Mouse (Mus musculus): ENCODE measurements at regions not wholly inside any gene's neighbourhood (a gene's known extent, or its start where the extent isn't known, plus 50 kb on each side); places are given as distances from the start of the nearest gene placed in this dataset.

DNA sequence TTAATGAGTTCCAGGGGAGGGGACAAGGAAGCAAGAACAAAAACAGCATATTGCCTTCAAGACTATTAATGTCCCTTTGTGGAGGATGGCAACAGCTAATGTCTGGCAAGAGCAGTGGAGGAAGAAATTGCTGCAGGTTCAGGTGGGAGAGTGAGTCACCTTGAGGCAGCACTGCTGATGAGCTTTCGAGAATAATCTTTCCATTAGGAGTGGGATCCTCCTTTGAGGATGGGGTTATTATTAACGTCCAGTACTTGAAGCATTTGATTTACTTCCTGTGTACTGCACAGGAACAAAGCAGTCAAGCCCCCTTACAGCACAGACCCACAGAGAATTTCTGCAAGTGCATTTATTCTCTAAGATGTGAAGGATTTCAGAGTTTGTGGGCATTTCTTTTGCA is 671.2 kb upstream of the Stxbp6 start:
- intact Hi-C loops (cut with DNase I), result no loop called here
- no peak for DNase-seq (ENCODE audit: low spot score in 2 of 2)

GRCm38 (mm10) chr12:45744619-45745018 is 670.1 kb upstream of the Stxbp6 start:
- intact Hi-C loops (cut with DNase I), result no loop called here
- no peak for DNase-seq (ENCODE audit: low spot score in 2 of 2)

DNA sequence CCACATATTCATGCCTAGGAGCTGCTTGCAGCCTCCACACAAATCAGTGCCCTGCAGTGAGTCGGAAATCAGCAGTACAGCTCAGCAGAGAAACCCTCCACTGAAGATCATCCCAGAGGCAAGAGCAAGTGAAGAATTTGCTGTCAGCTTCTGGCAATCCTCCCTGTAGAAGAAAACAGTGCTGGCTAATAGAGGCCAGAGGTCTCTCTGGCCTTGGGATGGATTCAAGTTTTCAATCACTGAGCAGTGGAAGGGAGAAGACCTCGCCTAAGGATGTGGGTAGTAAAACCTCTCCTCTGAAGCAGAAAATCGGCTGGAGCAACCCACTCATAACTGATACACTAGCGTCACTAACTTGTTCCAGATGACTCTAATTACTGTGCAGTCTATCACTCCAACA is 659.2 kb upstream of the Stxbp6 start:
- DNase-seq (ENCODE audit: low spot score in 2 of 2), result no peak
- intact Hi-C loops (cut with DNase I), result no loop called here

DNA sequence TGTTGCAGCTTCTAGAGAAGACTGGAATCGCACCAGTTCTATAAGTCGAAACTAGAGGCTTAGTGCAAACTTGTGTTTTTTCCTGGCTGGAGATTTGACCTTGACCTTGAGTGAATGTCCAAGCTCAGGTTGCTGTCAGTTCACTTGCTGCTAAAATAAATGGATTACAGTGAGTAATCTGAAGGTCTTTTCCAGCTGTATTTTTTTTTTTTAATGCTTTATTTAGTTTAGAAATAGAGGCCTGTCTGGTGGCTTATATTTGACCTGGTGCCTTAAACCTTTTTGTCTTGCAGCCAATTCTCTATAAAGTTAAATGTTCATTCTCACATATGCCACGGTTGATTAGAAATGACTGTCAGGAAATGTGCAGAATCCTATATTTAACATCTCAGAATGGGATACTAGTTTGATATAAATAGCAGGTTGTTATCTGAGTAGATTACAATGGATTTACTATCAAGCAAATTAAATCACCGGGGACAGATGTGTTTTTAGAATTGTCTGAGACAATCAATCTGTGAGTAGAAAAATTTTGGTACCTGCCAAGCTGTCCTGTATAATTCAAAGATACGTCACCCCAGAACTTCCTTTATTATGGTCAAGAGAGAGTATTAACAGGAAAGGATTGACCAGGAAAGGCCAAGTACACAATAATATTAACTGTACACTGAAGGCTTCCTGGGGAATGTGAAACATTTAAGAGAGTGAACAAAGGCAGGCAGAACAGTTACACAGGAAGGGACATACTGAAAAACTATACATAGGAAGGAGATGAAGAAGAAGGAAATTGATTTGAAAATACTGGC is 650.3 kb upstream of the Stxbp6 start:
- no peak for DNase-seq (ENCODE audit: low spot score in 2 of 2)
- intact Hi-C loops (cut with DNase I), result no loop called here

- DNase-seq (ENCODE audit: low spot score in 2 of 2), result no peak
- intact Hi-C loops (cut with DNase I), result no loop called here
Measured at GRCm38 (mm10) chr12:45711351-45711750, 636.8 kb upstream of the Stxbp6 start.

- intact Hi-C loops (cut with DNase I), result no loop called here
- DNase-seq (ENCODE audit: low spot score in 2 of 2), result no peak
Measured at GRCm38 (mm10) chr12:45710766-45711165, 636.3 kb upstream of the Stxbp6 start.

DNA sequence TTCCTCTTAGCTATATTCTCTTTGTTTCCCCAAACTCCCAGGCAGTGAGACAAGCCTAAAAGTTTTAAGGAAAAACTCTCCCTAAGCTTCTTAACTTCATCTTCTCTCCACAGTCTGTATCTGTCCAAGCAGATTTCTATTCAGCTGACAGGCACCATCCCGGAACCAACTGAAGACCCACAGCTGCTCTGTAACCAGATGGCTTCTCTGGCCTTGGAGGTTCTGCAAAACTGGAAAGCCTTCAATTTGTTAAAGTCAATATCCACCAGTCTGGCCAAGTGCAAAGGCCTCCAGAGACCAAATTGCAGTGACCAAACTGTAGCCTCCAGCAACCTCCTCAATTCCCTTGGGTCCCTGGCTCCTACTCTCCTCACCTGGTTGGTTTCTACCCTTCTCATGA is 614.8 kb upstream of the Stxbp6 start:
- intact Hi-C loops (cut with DNase I), result no loop called here
- DNase-seq (ENCODE audit: low spot score in 2 of 2), result no peak

GRCm38 (mm10) chr12:45686765-45687164 is 612.3 kb upstream of the Stxbp6 start:
- DNase-seq (ENCODE audit: low spot score in 2 of 2), result no peak
- intact Hi-C loops (cut with DNase I), result no loop called here

GRCm38 (mm10) chr12:45672361-45672760 is 597.9 kb upstream of the Stxbp6 start:
- no peak for DNase-seq (ENCODE audit: low spot score in 2 of 2)
- intact Hi-C loops (cut with DNase I), result no loop called here

DNA sequence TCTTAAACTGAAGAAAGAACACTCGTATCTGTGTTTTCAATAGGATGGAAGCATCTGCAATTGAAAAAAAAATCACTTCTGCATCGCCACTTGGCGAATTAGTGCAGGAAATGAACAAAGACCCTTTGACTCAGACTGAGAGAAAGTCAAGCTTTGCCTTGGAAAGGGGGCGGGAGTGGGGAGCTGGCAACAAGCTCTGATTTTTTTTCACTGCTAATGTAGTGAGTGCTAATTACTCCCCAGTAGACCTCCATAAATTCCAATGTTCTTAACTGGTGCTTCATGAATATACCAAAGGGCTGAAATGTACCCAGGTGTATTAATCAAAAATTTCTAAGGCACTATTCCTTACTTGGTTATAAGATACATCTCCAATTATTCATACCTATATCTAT is 597.0 kb upstream of the Stxbp6 start:
- intact Hi-C loops (cut with DNase I), result no loop called here
- no peak for DNase-seq (ENCODE audit: low spot score in 2 of 2)

DNA sequence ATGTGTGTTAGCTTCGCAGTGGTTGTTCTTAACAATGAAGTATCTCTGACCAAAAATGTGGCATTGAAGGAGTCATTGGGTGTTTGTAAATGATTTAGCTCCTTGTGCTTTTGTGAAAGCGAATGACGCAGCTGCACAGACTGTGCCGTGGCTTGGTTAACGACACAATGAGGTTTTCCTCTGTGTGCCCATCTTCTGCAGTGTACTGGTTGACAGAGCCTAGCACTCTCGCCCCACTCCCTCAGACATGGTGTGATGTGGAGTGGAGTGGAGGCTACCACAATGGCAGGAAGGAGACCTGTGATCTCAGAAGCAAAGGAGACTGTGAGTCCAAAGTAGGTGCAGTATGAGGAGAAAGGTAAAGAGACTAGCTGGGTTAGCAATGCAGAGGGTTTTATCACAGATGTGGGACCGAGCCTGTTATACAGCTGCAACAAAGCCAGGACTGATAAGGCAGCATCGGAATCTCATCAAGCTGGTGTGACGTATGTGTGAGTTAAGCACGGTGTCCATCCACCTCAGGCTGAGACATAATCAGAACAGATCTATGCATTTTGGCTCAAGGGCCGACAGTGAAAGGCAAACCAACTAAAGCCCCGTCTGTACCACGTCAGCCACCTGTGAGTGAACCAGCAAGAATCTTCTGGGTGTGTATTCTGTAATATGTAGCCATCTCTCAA is 596.5 kb upstream of the Stxbp6 start:
- DNase-seq (ENCODE audit: low spot score in 2 of 2), result no peak

DNA sequence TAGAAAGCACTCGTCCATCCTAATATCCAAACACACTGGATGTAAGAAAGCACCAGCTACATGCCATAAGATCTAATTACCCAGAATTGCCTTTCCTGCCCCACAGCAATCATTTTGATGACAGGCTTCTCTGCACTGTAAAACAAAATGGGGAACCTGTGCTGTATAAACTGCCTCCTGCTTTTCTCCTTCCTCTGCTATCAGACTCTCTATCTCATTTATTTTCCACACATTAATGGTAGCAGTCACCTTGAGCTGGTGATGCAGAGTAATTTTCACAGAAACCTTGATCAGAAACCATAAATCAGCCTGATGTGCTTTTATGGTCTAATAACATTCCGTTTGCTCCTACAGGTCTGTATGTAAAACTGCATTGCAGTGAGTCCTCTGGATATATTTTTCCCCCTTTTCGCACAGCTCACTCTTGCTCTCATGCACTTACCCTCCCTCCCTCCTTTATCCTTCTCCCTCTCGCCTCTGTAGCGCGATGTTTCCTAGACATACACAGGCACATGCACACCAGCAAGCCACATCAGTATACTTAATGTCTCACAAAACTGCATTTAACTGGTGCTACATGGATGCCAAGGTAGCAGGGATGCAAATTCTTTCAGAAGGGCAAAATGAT is 595.9 kb upstream of the Stxbp6 start:
- intact Hi-C loops (cut with DNase I), result no loop called here
- no peak for DNase-seq (ENCODE audit: low spot score in 2 of 2)

More for the DNA sequence above, 596.5 kb upstream of the Stxbp6 start:
- intact Hi-C loops (cut with DNase I), result no loop called here

GRCm38 (mm10) chr12:45659612-45660011 is 585.1 kb upstream of the Stxbp6 start:
- intact Hi-C loops (cut with DNase I), result no loop called here
- DNase-seq (ENCODE audit: low spot score in 2 of 2), result no peak

DNA sequence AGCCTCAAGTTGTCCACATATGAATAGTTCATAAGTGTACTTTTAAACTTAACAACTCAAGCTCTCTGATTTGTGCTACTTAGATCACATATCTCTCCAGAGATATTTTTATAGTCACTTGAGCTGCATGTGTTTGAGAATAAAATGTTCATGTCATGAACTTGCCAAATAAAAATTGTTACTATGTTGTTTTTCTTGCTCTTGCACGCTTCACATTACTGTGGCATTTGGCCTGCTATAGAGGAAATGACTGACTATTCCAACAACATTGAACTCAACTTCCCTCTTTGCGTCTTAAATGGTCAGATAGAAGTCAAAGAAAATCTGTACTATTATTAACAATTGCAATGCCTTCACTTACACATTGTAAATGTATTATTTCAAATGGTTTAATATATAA is 582.1 kb upstream of the Stxbp6 start:
- no peak for DNase-seq (ENCODE audit: low spot score in 2 of 2)
- intact Hi-C loops (cut with DNase I), result no loop called here

DNA sequence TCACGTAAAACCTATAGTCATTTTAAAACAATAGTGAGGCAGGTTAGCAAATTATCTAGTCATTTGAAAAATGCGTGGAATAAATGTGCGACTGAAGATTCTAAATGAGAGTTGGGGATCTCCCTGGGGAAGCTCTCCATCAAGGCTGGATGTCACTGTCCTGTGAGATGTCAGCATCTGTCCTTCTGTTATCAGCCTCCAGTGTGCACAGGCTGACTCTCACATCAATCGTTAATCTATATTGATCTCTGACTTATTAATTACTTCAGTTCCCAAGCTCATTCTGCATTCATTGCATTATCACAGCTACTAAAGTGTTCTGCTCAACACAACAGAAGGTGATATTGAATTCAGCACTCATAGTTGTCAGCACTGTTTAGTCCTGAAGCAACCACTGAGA is 574.1 kb upstream of the Stxbp6 start:
- intact Hi-C loops (cut with DNase I), result no loop called here
- DNase-seq (ENCODE audit: low spot score in 2 of 2), result no peak

- intact Hi-C loops (cut with DNase I), result no loop called here
- DNase-seq (ENCODE audit: low spot score in 2 of 2), result no peak
Measured at GRCm38 (mm10) chr12:45644180-45644579, 569.7 kb upstream of the Stxbp6 start.

- intact Hi-C loops (cut with DNase I), result no loop called here
- no peak for DNase-seq (ENCODE audit: low spot score in 2 of 2)
Measured at GRCm38 (mm10) chr12:45622830-45623229, 548.3 kb upstream of the Stxbp6 start.

- no peak for DNase-seq (ENCODE audit: low spot score in 2 of 2)
- intact Hi-C loops (cut with DNase I), result no loop called here
Measured at GRCm38 (mm10) chr12:45620056-45620455, 545.5 kb upstream of the Stxbp6 start.

- no peak for DNase-seq (ENCODE audit: low spot score in 2 of 2)
- intact Hi-C loops (cut with DNase I), result no loop called here
Measured at GRCm38 (mm10) chr12:45614509-45615150, 540.1 kb upstream of the Stxbp6 start.

GRCm38 (mm10) chr12:45614074-45614473 is 539.6 kb upstream of the Stxbp6 start:
- no peak for DNase-seq (ENCODE audit: low spot score in 2 of 2)
- intact Hi-C loops (cut with DNase I), result no loop called here
